Mouse (Mus musculus) liver, adult (tissue): Measurements from ENCODE around the gene Arl16.

Experiments
- GATA4 ChIP-seq: IDR thresholded peaks from 2 replicates; pipeline ENCODE4 v1.6.1; 2014; ENCODE audit warnings: mild to moderate bottlenecking, low read length; ENCODE audit not compliant: insufficient replicate concordance

Arl16 gene

GRCm38 (mm10) chr11:120498226-120498625, 30.8 kb upstream of the Arl16 start:
- no peak for TF ChIP-seq GATA4

- TF ChIP-seq GATA4: no peak
Observed at GRCm38 (mm10) chr11:120497436-120497835, 30.0 kb upstream of the Arl16 start.

- TF ChIP-seq GATA4: no peak
Observed at GRCm38 (mm10) chr11:120493911-120494310, 26.5 kb upstream of the Arl16 start.

DNA sequence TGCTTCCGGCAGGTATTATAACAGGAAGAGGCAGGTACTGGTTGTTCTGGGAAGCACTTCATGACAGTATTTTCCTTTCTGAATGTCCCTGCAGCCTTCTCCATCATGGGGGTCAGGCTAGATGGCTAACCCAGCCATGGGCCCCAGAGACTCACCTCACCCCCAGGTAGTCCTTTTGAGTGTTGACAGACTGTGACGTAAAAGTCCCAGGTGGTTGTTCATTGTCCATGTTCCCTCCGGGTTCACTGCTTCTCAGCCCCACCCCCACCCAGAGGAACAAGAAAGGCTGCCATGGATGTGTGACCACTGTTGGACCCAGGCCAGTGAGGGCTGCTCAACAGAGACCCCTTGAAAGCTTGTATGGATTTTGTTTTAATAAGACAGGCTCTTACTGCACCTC, 25.9 kb upstream of the Arl16 start:
- TF ChIP-seq GATA4: no peak

GRCm38 (mm10) chr11:120492878-120493203, 25.4 kb upstream of the Arl16 start:
- no peak for TF ChIP-seq GATA4

DNA sequence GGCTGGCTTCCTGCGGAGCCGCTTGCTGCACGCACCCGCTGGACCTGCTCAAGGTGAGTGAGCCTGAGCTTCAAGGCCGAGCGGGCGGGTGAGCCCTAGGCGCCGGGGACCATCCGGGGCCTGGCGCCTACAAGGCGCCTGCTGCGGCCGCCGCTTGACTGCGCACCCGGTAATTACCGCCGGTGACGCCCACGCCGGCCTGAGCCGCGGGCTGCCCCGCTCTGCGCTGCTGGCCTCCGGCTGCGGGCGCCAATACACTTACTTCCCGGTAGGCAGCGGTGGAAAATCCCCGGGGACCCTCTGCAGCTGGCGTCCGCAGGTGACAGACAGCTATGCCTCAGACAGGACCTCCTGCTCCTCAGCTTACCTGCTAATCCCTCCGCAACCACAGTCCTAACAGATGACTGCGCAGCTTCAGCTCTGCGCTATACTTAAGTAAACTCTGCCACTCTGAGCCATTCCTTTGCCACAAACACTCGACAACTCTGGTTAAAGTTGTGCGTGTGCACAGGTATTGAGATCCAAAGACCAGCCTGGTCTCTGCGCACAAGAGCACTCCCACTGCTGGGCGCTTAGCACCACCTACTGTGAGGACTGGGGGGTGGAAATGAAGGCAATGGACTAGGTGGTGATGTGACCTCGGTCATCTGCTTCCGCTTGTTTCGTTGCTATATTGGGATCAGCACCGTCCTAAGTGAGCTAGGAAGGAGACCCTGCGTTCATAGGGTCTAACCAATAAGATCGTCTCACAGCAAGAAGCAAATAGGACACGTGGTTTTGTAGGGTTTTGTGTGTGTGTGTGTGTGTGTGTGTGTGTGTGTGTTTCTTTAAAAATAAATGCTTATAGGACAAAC, 24.8 kb upstream of the Arl16 start:
- no peak for TF ChIP-seq GATA4

GRCm38 (mm10) chr11:120491317-120492023, 24.1 kb upstream of the Arl16 start, which contains the start of gene Slc25a10:
Gene Slc25a10, plus strand, starts transcription at chr11:120491840.
- no peak for TF ChIP-seq GATA4

- TF ChIP-seq GATA4: no peak
Observed at GRCm38 (mm10) chr11:120490291-120491046, 23.1 kb upstream of the Arl16 start.

- TF ChIP-seq GATA4: 0 out of 2 replicates have a peak, but pooled peaks have one; percentile 17
Observed at GRCm38 (mm10) chr11:120489054-120489761, 21.8 kb upstream of the Arl16 start.

GRCm38 (mm10) chr11:120488516-120488915, 21.1 kb upstream of the Arl16 start:
- TF ChIP-seq GATA4: no peak

- no peak for TF ChIP-seq GATA4
Observed at GRCm38 (mm10) chr11:120485251-120485650, 17.8 kb upstream of the Arl16 start.

GRCm38 (mm10) chr11:120484265-120484981, 17.0 kb upstream of the Arl16 start, which contains the start of gene Mrpl12:
Gene Mrpl12, plus strand, starts transcription at chr11:120484613.
- peak; percentile 51; the same call in 1 of the 2 replicates for TF ChIP-seq GATA4

- no peak for TF ChIP-seq GATA4
Observed at GRCm38 (mm10) chr11:120483448-120483934, 16.1 kb upstream of the Arl16 start.

DNA sequence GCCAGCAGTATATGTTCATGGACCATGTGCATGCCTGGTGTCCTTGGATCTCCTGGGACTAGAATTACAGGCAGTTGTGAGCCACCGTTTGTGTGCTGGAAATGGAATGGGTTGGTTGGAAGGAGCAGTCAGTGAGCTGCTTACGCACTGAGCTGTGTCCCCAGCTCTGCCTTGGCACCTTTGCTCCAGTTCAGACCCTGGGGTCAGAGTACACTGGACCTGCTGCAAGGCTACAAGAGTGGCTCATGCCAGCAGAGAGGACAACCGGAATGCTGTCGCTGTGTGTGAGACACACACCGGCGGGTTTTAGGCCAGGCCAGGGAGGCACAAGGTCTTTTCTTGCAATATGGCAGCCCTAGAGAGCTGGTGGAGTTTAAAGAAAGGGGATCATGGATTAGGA, 4.6 kb upstream of the Arl16 start:
- no peak for TF ChIP-seq GATA4
